Mouse (Mus musculus): ENCODE data around the gene Pa2g4. TPM values are rescaled to one million over a fixed set of nuclear protein-coding genes. Genes with fewer than 3 reads are reported as not detected.

Pa2g4 gene
- polyA plus RNA-seq (2017; shearing (Covaris generic)): 19.5 TPM

DNA sequence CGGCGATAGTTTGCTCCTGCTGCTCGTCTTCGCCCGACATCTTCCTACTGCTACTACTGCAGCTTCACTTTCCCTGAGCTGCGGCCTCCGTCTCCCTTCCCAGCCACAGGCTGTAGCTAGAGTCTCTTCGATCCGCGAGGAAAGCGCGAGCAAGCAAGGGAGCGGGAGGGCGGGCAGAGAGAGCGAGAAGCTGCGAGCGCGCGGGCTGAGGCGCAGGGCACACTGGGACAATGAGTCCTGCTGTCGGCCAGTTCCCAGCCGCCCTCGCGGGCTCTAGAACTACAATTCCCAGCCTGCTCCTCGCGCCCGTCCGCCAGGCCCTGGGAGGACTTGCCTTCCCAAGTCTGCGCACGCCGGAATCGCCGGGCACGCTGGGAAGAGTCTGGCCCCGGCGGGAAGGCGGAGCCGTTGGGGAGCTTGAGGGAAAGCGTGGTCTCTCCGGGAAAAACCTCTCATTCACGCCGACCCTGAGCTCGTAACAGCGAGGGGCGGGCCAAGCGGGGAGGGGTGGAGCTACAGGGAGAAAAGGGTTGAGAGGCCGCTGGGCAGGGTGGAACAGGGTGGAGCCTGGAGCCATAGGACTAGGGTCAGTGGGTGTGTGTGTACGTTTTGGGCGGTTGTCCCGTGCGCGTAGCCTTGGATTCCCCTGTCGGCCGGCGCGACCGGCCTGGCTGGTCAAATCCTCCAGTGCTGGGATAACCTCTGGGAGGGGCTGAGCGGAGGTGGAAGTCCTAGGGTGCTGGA, at the start of gene Pa2g4:
Pa2g4 (minus strand) TSS at position 200 of the 744 bp plus-strand sequence.

GRCm38 (mm10) chr10:128589464-128590192, 23.8 kb upstream of the Pa2g4 start, which contains the start of gene Erbb3:
TSS of gene Erbb3 (minus strand) at chr10:128589652.

DNA sequence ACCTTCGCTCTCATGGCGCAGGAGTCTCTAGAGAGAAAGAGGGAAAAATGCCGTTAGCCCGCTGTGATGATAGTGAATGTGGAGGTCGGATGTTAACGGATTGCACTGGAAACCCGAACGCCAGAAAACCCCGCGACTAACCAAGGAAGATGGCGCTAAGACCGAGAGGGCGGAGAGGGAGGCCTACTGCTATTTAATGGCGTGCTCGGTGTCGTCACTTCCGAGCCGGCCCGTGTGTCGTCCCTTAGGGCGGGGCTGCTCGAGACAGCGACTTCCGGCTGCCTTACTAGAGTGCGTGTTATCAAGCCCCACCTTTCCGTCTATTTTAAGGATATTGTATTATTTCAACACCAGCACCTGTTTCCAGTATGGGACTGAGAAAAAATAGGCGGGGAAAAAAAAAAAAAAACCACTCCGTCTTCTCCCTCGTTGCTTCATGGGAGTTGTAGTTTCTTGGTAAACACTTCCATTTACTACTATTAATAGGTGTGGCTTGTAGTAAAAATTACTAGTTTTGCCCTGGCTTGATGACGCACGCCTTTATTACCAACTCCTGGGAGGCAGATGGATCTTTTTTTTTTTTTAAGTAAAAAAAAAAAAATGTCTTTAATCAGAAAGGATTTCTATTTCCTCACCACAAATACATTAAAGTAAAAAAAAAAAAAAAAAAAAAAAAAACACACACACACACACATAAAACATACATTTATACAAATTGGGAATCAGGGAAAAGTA, 16.7 kb downstream of the Pa2g4 start, which contains the start of gene Rpl41:
Rpl41 (minus strand) TSS at position 359 of the 735 bp plus-strand sequence.

DNA sequence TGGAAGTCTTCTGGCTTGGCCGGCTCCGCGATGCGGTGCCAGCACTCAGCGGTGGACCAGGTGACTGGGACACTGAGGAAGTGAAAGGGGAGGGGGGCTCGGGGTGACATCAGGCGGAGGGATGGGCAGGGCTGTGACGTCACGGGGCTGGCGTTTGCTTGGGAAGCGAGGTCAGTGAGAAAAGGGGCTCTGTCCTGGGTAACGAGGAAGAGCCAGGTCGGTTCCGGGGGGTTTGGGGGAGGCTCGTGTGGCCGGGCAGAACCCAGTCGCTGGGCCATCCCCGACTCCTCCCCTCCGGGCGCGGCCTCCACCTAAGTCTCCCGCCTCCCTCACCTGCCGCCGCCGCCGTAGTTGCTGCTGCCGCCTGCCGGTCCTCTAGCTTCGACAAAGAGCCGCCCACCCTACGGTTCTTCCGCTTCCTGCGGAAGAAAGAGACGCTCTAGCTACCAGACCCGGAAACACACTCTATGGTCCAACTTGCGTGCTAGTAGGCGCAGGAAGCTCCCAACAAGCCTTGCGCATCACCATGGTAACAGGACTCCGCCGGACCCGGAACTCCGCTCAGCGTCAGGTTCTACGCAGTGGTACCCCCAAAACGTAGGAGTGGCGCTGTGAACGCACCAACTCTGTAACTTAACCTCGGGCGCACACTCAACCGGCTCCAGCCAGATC, 18.3 kb downstream of the Pa2g4 start, which contains the start of gene Zc3h10:
Zc3h10 (minus strand) TSS at position 414 of the 672 bp plus-strand sequence.

DNA sequence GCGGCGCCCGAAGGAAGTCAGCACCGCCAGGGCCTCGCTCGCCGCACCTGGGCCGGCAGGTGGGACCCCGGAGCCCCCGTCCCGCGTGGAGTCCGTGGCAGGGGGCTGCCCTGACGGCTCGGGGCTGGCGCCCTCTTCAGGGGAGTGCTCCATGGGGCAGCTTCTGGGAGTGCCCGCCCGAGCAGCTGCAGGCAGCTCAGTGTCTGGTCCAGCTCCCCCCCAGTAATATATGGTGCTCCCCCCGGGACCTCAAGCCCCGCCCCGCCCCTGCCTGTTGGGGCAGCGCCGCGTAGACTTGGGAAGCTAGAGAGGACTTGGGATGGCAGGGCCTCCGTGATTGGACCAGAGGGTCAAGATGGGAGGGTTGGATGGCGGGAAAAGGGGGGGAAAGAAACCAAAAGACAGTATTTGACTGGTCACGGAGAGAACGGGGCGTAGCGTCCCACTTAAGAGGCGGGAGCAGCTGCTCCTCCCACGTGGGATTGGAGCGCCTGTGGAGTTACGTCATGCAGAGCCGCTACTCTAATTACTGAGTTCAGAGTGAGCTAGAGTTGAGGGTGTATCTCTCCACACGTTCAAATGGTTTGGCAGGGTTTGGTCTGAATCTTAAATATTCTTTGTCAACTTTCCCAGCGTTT, 40.0 kb downstream of the Pa2g4 start, which contains the start of gene Esyt1:
Esyt1 (minus strand) TSS at position 201 of the 638 bp plus-strand sequence.

Other genes with a start within 250 kb of the Pa2g4 start
- gene Cnpy2, start 243.5 kb downstream of the Pa2g4 start, polyA plus RNA-seq (2017; shearing (Covaris generic)): 24.1 TPM
- gene Cs, start 228.3 kb downstream of the Pa2g4 start, polyA plus RNA-seq (2017; shearing (Covaris generic)): 107 TPM
- 32.0 TPM for gene Coq10a, start 197.0 kb downstream of the Pa2g4 start, polyA plus RNA-seq (2017; shearing (Covaris generic))
- gene Ankrd52, start 188.9 kb downstream of the Pa2g4 start, polyA plus RNA-seq (2017; shearing (Covaris generic)): 3.4 TPM
- 0.74 TPM for gene Slc39a5, start 164.8 kb downstream of the Pa2g4 start, polyA plus RNA-seq (2017; shearing (Covaris generic))
- 55.5 TPM for gene Nabp2, start 154.5 kb downstream of the Pa2g4 start, polyA plus RNA-seq (2017; shearing (Covaris generic))
- 21.2 TPM for gene Rnf41, start 154.3 kb downstream of the Pa2g4 start, polyA plus RNA-seq (2017; shearing (Covaris generic))
- 79.3 TPM for gene Smarcc2, start 106.7 kb downstream of the Pa2g4 start, polyA plus RNA-seq (2017; shearing (Covaris generic))
- gene Myl6, start 71.8 kb downstream of the Pa2g4 start, polyA plus RNA-seq (2017; shearing (Covaris generic)): 1,223 TPM
- 2.7 TPM for gene Myl6b, start 67.3 kb downstream of the Pa2g4 start, polyA plus RNA-seq (2017; shearing (Covaris generic))
- gene Esyt1, start 40.1 kb downstream of the Pa2g4 start, polyA plus RNA-seq (2017; shearing (Covaris generic)): 300 TPM
- 38.5 TPM for gene Zc3h10, start 18.2 kb downstream of the Pa2g4 start, polyA plus RNA-seq (2017; shearing (Covaris generic))
- 2,513 TPM for gene Rpl41, start 16.7 kb downstream of the Pa2g4 start, polyA plus RNA-seq (2017; shearing (Covaris generic))
- gene Erbb3, start 23.7 kb upstream of the Pa2g4 start, polyA plus RNA-seq (2017; shearing (Covaris generic)): 1.8 TPM
- 444 TPM for gene Rps26, start 60.8 kb upstream of the Pa2g4 start, polyA plus RNA-seq (2017; shearing (Covaris generic))
- gene Ikzf4, start 80.0 kb upstream of the Pa2g4 start, polyA plus RNA-seq (2017; shearing (Covaris generic)): 1.2 TPM
- gene Suox, start 108.1 kb upstream of the Pa2g4 start, polyA plus RNA-seq (2017; shearing (Covaris generic)): 3.7 TPM
- gene Rab5b, start 130.3 kb upstream of the Pa2g4 start, polyA plus RNA-seq (2017; shearing (Covaris generic)): 21.6 TPM
- 2.7 TPM for gene Pmel, start 138.2 kb upstream of the Pa2g4 start, polyA plus RNA-seq (2017; shearing (Covaris generic))
- 15.5 TPM for gene Cdk2, start 139.0 kb upstream of the Pa2g4 start, polyA plus RNA-seq (2017; shearing (Covaris generic))
- 511 TPM for gene Dgka, start 178.9 kb upstream of the Pa2g4 start, polyA plus RNA-seq (2017; shearing (Covaris generic))
- gene Pym1, start 181.9 kb upstream of the Pa2g4 start, polyA plus RNA-seq (2017; shearing (Covaris generic)): 22.9 TPM
- gene Mmp19, start 224.9 kb upstream of the Pa2g4 start, polyA plus RNA-seq (2017; shearing (Covaris generic)): 0.15 TPM
- 65.8 TPM for gene Dnajc14, start 238.1 kb upstream of the Pa2g4 start, polyA plus RNA-seq (2017; shearing (Covaris generic))
- 3.0 TPM for gene Tmem198b, start 238.4 kb upstream of the Pa2g4 start, polyA plus RNA-seq (2017; shearing (Covaris generic))

Measured in effector memory CD4-positive, alpha-beta T cell, adult 7 months (primary cell).